Mouse (Mus musculus) embryonic facial prominence, embryonic 14.5 days (tissue): Measurements from ENCODE around the gene Ranbp17. TPM values are rescaled to one million over a fixed set of nuclear protein-coding genes. Genes with fewer than 3 reads are reported as not detected.

Experiments used
- ATAC-seq: fragments of 200-750 bp; cut with Nextera tagmentation; 2 replicates; pipeline ENCODE4 v1.8.0; 2017; ENCODE audit warnings: low read depth, moderate number of reproducible peaks, moderate TSS enrichment
- DNase-seq: peaks from one replicate; pipeline ENCODE4 v3.0.0-alpha.2; 2015; ENCODE audit warnings: low spot score
- H3K27ac ChIP-seq: fragments of 300-500 bp; sonication (generic); replicated peaks from 2 replicates; pipeline ENCODE4 v1.5.1; 2014; ENCODE audit warnings: low read depth, mild to moderate bottlenecking, low read length, moderate library complexity
- H3K27me3 ChIP-seq: fragments of 300-500 bp; sonication (generic); replicated peaks from 2 replicates; pipeline ENCODE4 v1.6.1; 2014; ENCODE audit warnings: low read length; ENCODE audit not compliant: control insufficient read depth, insufficient read depth
- H3K36me3 ChIP-seq: fragments of 300-500 bp; sonication (generic); 2 replicates; pipeline ENCODE4 v1.6.1; 2014; ENCODE audit warnings: low read length, mixed read lengths; ENCODE audit not compliant: control insufficient read depth, insufficient read depth
- H3K4me1 ChIP-seq: fragments of 300-500 bp; sonication (generic); 2 replicates; pipeline ENCODE4 v1.6.1; 2014; ENCODE audit warnings: antibody characterized with exemption, low read length; ENCODE audit not compliant: control insufficient read depth, insufficient read depth
- H3K4me2 ChIP-seq: fragments of 300-500 bp; sonication (generic); 2 replicates; pipeline ENCODE4 v1.6.1; 2014; ENCODE audit warnings: low read depth, mild to moderate bottlenecking, low read length, moderate library complexity, mixed read lengths
- H3K4me3 ChIP-seq: fragments of 300-500 bp; sonication (generic); 2 replicates; pipeline ENCODE4 v1.5.1; 2014; ENCODE audit warnings: low read depth, mild to moderate bottlenecking, low read length
- H3K9ac ChIP-seq: fragments of 300-500 bp; sonication (generic); 2 replicates; pipeline ENCODE4 v1.6.1; 2014; ENCODE audit warnings: low read depth, mild to moderate bottlenecking, low read length, moderate library complexity, mixed read lengths
- H3K9me3 ChIP-seq: fragments of 300-500 bp; sonication (generic); 2 replicates; pipeline ENCODE4 v1.6.1; 2016; ENCODE audit warnings: low read length; ENCODE audit not compliant: control insufficient read depth
- WGBS: fragments of 180-500 bp; shearing (Covaris S2); extraction: QIAGEN DNeasy Blood & Tissue Kit; methylation state at CpG from one replicate; pipeline ENCODE4 v1.1.7; 2014; 5-methylcytosine and 5-hydroxymethylcytosine counted together
- polyA plus RNA-seq: library from polyadenylated mRNA; unstranded; fragments of >200 nt; fragmentation: Nextera tagmentation; extraction: Ambion mirVana; gene quantifications from 2 replicates; pipeline ENCODE4 v1.2.1, GENCODE M21; 2014

Ranbp17 gene
- 5.7 and 7.8 TPM in 2 replicates for polyA plus RNA-seq

DNA sequence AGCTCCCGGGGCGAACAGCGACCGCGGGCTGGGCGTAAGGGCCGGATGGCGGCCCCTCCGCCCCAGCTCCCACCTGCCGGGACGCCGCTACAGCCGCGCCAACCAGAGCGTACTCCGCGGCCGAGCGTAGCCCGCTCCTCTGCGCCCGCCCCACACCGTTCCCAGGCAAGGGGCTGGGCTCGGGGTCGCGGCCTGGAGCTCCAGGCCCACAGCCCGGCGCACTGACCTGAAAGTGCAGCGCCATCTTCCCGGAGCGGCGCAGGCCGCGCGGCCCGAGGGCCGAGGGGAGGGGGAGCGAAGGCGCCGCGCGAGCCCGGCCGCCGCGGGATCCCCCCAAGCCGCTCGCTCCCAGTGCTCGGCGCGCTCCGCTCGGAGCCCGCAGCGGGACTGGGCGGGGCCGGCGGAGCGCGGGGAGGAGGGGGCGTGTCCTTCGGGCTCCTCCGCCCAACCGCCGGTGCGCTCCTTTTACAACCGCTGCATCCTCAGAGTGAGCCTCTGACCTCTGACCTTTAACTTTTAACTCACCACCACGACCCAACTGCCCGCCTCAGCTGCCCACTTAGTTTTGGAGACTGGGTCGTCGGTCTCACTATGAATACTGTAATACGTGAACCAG is at the start of gene Ranbp17:
Ranbp17 (minus strand) TSS at position 371 of the 616 bp plus-strand sequence.
- Histone ChIP-seq H3K36me3 (no peaks in the 10 kb centered on the region), H3K27ac (peak within 1 kb of the TSS; percentile 70; the same call in 1 of the 2 replicates), H3K27me3 (no peaks in the 10 kb centered on the region), H3K9ac (peak within 1 kb of the TSS; percentile 84), H3K9me3 (no peaks in the 10 kb centered on the region), H3K4me3 (peak within 1 kb of the TSS; percentile 93), H3K4me2 (peak within 1 kb of the TSS; percentile 77), H3K4me1 (no peaks in the 10 kb centered on the region)
- peak; percentile 90 for ATAC-seq
- DNase-seq: peak; percentile 78
- 4% methylated on average over 21 of the region's 72 CpGs for WGBS

DNA sequence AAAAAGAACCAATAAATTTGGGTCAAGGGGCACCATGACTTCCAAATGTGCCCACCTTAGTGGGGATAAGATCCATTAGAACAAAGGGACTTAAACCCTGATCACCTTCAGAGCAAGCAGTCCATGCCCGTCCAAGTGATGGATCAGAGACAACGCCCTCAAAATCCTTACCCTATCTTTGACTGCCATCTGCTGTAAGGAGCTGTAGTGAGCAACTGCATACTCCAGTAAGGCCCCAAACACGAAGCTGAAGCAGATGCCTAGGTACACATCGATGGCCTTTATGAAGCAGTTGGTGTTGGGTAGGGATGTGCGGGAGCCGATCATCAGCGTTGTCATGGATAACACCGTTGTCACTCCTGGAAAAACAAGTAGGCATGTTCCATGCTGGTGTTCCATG is 40.6 kb upstream of the Ranbp17 start:
- WGBS: 77% methylated on average over 8 of the region's 8 CpGs
- ATAC-seq (no peak), DNase-seq (peak; percentile 23)
- H3K27ac ChIP-seq: no peak overlapping the region
- no peaks in the 10 kb centered on the region for H3K36me3 ChIP-seq
- no peaks in the 10 kb centered on the region for H3K9me3 ChIP-seq
- no peak overlapping the region for H3K4me3 ChIP-seq
- H3K4me2 ChIP-seq: no peak overlapping the region
- H3K27me3 ChIP-seq: no peaks in the 10 kb centered on the region
- H3K9ac ChIP-seq: no peak overlapping the region
- no peaks in the 10 kb centered on the region for H3K4me1 ChIP-seq

- Histone ChIP-seq H3K27ac (no peak overlapping the region), H3K4me1 (no peaks in the 10 kb centered on the region), H3K36me3 (no peaks in the 10 kb centered on the region), H3K9ac (no peak overlapping the region), H3K27me3 (no peaks in the 10 kb centered on the region), H3K4me2 (no peak overlapping the region), H3K4me3 (no peak overlapping the region), H3K9me3 (no peaks in the 10 kb centered on the region)
- WGBS: 73% methylated on average over 14 of the region's 14 CpGs
- no peak for ATAC-seq
- DNase-seq: no peak
Measured at GRCm38 (mm10) chr11:33550861-33551560, 37.5 kb upstream of the Ranbp17 start.

- Histone ChIP-seq H3K4me3 (no peak overlapping the region), H3K36me3 (no peaks in the 10 kb centered on the region), H3K4me1 (no peaks in the 10 kb centered on the region), H3K4me2 (no peak overlapping the region), H3K9ac (no peak overlapping the region), H3K27ac (no peak overlapping the region), H3K27me3 (no peaks in the 10 kb centered on the region), H3K9me3 (no peaks in the 10 kb centered on the region)
- DNase-seq (peak; percentile 41), ATAC-seq (no peak)
- WGBS: 74% methylated on average over 2 of the region's 2 CpGs
Measured at GRCm38 (mm10) chr11:33547386-33547785, 33.8 kb upstream of the Ranbp17 start.

GRCm38 (mm10) chr11:33544945-33545344 is 31.4 kb upstream of the Ranbp17 start:
- no peak overlapping the region for H3K4me3 ChIP-seq
- no peaks in the 10 kb centered on the region for H3K4me1 ChIP-seq
- no peaks in the 10 kb centered on the region for H3K27me3 ChIP-seq
- DNase-seq: no peak
- H3K27ac ChIP-seq: no peak overlapping the region
- WGBS: 95% methylated on average over 2 of the region's 2 CpGs
- H3K9ac ChIP-seq: no peak overlapping the region
- ATAC-seq: no peak
- no peak overlapping the region for H3K4me2 ChIP-seq
- no peaks in the 10 kb centered on the region for H3K36me3 ChIP-seq
- no peaks in the 10 kb centered on the region for H3K9me3 ChIP-seq

DNA sequence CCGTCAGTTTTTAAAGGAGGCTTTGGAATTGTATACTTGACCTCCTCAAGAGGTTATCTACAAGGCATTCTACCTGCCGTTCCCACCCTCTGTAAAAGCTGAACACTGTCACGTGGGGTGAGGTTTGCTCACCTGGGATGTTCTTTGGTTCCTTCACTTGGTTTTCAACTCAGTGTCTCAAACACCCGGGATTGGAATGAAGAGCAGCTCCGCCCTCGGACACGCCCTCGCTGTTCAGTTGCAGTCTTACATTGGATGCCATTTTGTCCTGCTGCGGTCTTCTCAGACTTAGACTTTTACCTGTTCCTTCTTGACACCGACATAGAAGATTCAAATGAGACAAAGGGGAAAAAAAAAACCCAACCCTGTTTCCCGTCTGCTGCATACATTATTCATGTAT is 30.6 kb upstream of the Ranbp17 start:
- DNase-seq (no peak), ATAC-seq (no peak)
- H3K27me3 ChIP-seq: no peaks in the 10 kb centered on the region
- H3K4me2 ChIP-seq: no peak overlapping the region
- H3K9ac ChIP-seq: no peak overlapping the region
- H3K4me1 ChIP-seq: no peaks in the 10 kb centered on the region
- H3K27ac ChIP-seq: no peak overlapping the region
- H3K36me3 ChIP-seq: no peaks in the 10 kb centered on the region
- 60% methylated on average over 11 of the region's 11 CpGs for WGBS
- H3K9me3 ChIP-seq: no peaks in the 10 kb centered on the region
- no peak overlapping the region for H3K4me3 ChIP-seq

DNA sequence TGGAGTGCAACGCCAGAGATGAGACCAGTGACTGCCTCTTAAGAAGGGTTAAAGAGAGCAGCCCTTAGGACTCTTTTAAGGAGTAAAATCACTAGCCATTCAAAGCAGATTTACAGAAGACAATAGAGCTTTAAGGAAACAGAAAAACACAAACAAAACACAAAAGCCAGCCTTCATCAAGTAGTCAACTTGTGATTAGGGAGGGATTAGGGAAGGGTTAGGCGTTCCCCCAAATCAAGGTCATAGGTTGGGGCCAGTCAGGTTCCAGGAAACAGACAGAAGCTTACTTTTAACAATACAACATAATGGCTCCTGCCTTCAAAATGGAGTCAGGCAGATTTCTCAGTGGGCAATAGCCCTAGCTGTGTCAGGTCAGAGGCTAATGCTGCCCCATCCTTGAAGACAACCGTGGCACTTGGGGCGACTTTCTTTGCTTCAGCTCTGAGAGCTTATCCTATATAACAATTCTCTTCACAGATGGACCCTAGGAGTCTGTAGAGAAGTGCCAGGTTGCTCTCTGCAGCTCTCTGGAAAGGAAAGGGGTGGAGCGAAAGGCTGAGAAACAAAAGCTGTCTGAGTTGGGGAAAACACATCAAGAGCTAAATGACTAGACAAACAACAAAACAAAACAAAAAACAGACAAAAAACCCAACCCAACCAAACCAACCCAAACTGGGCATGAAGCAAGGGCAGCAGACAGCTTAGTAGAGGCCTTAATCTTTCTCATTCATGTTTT is 24.0 kb upstream of the Ranbp17 start:
- H3K4me1 ChIP-seq: no peaks in the 10 kb centered on the region
- no peak overlapping the region for H3K9ac ChIP-seq
- DNase-seq (no peak), ATAC-seq (no peak)
- H3K9me3 ChIP-seq: no peaks in the 10 kb centered on the region
- H3K27ac ChIP-seq: no peak overlapping the region
- WGBS: 69% methylated on average over 5 of the region's 5 CpGs
- no peak overlapping the region for H3K4me3 ChIP-seq
- H3K27me3 ChIP-seq: no peaks in the 10 kb centered on the region
- no peak overlapping the region for H3K4me2 ChIP-seq
- no peaks in the 10 kb centered on the region for H3K36me3 ChIP-seq

- no peak overlapping the region for H3K4me2 ChIP-seq
- H3K9ac ChIP-seq: no peak overlapping the region
- 88% methylated on average over 3 of the region's 3 CpGs for WGBS
- no peak overlapping the region for H3K27ac ChIP-seq
- H3K36me3 ChIP-seq: no peaks in the 10 kb centered on the region
- no peak for DNase-seq
- H3K9me3 ChIP-seq: no peaks in the 10 kb centered on the region
- ATAC-seq: no peak
- no peaks in the 10 kb centered on the region for H3K27me3 ChIP-seq
- no peaks in the 10 kb centered on the region for H3K4me1 ChIP-seq
- H3K4me3 ChIP-seq: no peak overlapping the region
Measured at GRCm38 (mm10) chr11:33536636-33537035, 23.1 kb upstream of the Ranbp17 start.
